Mouse (Mus musculus): Measurements from ENCODE around the gene P2ry14. TPM values are rescaled to one million over a fixed set of nuclear protein-coding genes. Genes with fewer than 3 reads are reported as not detected.
"Not testable (repeated sequence)": the region's sequence is repeated elsewhere in the genome, so short reads cannot be mapped to it uniquely, and the experiment has no call there.

Gene P2ry14
- polyA plus RNA-seq, 1 experiment from 2014 or later: 5.9 TPM

DNA sequence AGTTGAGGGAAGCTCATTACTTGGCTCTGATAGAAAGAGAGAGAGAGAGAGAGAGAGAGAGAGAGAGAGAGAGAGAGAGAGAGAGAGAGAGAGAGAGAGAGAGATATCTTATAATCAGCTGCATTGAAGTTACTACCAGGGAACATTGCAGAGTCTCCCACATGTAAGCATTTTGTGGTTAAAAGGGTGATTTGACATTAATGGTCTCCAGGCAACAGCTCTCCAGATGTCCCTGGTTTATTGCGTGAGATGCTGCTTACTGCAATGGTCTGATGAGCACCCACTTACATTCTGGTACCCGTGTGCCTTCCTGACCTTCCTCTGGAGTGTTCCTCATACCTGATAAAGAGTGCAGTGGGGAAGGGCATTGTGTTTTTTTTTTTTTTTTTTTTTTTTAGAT is 1.5 kb upstream of the P2ry14 start:
- ATAC-seq: no peak
- H3K4me1 ChIP-seq (ENCODE audit: control insufficient read depth, insufficient read depth, low read depth, low read length): no peaks in the 10 kb centered on the region
- H3K9me3 ChIP-seq (ENCODE audit: control insufficient read depth, low read length): no peaks in the 10 kb centered on the region
- no peak overlapping the region for H3K9ac ChIP-seq (ENCODE audit: low read depth, low read length)
- no peak overlapping the region for H3K4me2 ChIP-seq (ENCODE audit: low read length)
- WGBS: 73% methylated on average over 2 of the region's 2 CpGs
- H3K4me3 ChIP-seq (ENCODE audit: low read length): no peak overlapping the region
- H3K36me3 ChIP-seq (ENCODE audit: control insufficient read depth, insufficient read depth, low read length): no peaks in the 10 kb centered on the region
- H3K27ac ChIP-seq (ENCODE audit: low read depth, low read length): no peak overlapping the region
- H3K27me3 ChIP-seq (replicated peaks; ENCODE audit: control insufficient read depth, insufficient read depth, low read length): no peaks in the 10 kb centered on the region

DNA sequence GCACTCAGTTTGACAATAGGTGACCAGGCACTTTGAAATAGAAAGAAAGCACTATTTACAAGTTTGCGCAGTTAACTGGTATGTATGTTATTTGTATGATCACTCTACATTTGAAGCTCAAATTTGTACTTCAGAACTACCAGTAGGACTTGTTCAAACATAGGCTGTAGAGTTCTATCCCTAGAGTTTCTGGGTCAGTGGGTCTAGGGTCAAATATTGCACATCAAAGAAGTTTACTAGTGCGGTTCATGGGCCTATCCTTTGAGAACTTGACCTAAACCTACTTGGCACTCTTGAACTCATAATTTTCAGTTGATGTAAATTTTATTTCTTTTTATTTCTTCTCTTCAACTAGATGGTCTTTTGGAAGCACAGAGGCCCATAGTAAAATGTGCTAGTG is 2.8 kb downstream of the P2ry14 start:
- no peak overlapping the region for H3K9ac ChIP-seq (ENCODE audit: low read depth, low read length)
- H3K4me2 ChIP-seq (ENCODE audit: low read length): no peak overlapping the region
- H3K9me3 ChIP-seq (ENCODE audit: control insufficient read depth, low read length): no peaks in the 10 kb centered on the region
- H3K27me3 ChIP-seq (replicated peaks; ENCODE audit: control insufficient read depth, insufficient read depth, low read length): no peaks in the 10 kb centered on the region
- H3K27ac ChIP-seq (ENCODE audit: low read depth, low read length): no peak overlapping the region
- 99% methylated on average over 2 of the region's 2 CpGs for WGBS
- no peak for ATAC-seq
- no peaks in the 10 kb centered on the region for H3K4me1 ChIP-seq (ENCODE audit: control insufficient read depth, insufficient read depth, low read depth, low read length)
- no peak overlapping the region for H3K4me3 ChIP-seq (ENCODE audit: low read length)
- no peaks in the 10 kb centered on the region for H3K36me3 ChIP-seq (ENCODE audit: control insufficient read depth, insufficient read depth, low read length)

GRCm38 (mm10) chr3:59149646-59150045 is 3.8 kb downstream of the P2ry14 start:
- H3K4me1 ChIP-seq (ENCODE audit: control insufficient read depth, insufficient read depth, low read depth, low read length): no peaks in the 10 kb centered on the region
- no peaks in the 10 kb centered on the region for H3K9me3 ChIP-seq (ENCODE audit: control insufficient read depth, low read length)
- ATAC-seq: no peak
- no peak overlapping the region for H3K9ac ChIP-seq (ENCODE audit: low read depth, low read length)
- H3K4me3 ChIP-seq (ENCODE audit: low read length): no peak overlapping the region
- H3K27me3 ChIP-seq (replicated peaks; ENCODE audit: control insufficient read depth, insufficient read depth, low read length): no peaks in the 10 kb centered on the region
- no peaks in the 10 kb centered on the region for H3K36me3 ChIP-seq (ENCODE audit: control insufficient read depth, insufficient read depth, low read length)
- no peak overlapping the region for H3K27ac ChIP-seq (ENCODE audit: low read depth, low read length)
- H3K4me2 ChIP-seq (ENCODE audit: low read length): no peak overlapping the region

- Histone ChIP-seq H3K9me3 (ENCODE audit: control insufficient read depth, low read length) (no peaks in the 10 kb centered on the region), H3K4me3 (ENCODE audit: low read length) (no peak overlapping the region), H3K27me3 (replicated peaks; ENCODE audit: control insufficient read depth, insufficient read depth, low read length) (no peaks in the 10 kb centered on the region), H3K9ac (ENCODE audit: low read depth, low read length) (no peak overlapping the region), H3K27ac (ENCODE audit: low read depth, low read length) (no peak overlapping the region), H3K4me2 (ENCODE audit: low read length) (no peak overlapping the region), H3K36me3 (ENCODE audit: control insufficient read depth, insufficient read depth, low read length) (no peaks in the 10 kb centered on the region), H3K4me1 (ENCODE audit: control insufficient read depth, insufficient read depth, low read depth, low read length) (no peaks in the 10 kb centered on the region)
- no peak for ATAC-seq
- WGBS: 84% methylated on average over 5 of the region's 5 CpGs
Observed at GRCm38 (mm10) chr3:59145194-59145593, 8.2 kb downstream of the P2ry14 start.

DNA sequence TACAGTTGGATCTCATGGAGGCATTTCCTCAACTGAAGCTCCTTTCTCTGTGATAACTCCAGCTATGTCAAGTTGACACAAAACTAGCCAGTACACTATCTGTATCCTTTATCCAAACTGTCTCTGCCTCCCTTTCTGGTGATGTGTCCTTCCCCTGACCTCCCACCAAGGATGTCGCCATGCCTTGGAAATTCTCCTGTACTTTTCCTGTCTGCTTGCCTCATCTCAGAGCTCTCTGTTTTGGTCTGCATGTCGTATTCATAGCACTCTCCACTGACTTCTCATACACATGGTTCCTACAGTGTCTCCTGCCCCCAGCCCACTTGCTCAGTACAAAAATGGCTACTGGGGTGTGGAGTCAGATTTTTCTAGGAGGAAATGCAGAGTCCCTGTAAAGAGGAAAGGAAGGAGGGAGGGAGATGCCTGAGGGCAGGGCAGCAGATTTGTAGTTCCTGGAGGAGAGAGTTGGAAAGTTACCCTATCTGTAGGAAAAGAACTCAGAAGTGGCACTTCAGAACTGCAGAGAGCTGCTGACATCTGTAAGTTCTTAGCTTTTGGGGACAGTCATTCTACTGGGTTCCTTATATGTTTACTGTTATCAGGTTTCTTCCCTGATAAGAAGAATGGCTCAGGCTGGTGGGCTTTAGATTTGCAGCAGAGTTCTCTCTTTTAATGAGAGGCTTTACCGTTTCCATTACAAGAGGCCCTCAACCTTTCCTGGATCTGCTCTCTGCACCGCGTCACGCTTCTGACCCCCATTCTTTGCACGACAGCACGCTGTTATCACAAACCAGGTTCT is 11.7 kb downstream of the P2ry14 start:
- H3K9me3 ChIP-seq (ENCODE audit: control insufficient read depth, low read length): no peaks in the 10 kb centered on the region
- H3K4me1 ChIP-seq (ENCODE audit: control insufficient read depth, insufficient read depth, low read depth, low read length): no peaks in the 10 kb centered on the region
- H3K36me3 ChIP-seq (ENCODE audit: control insufficient read depth, insufficient read depth, low read length): no peaks in the 10 kb centered on the region
- no peak overlapping the region for H3K27ac ChIP-seq (ENCODE audit: low read depth, low read length)
- no peak overlapping the region for H3K4me3 ChIP-seq (ENCODE audit: low read length)
- ATAC-seq: no peak
- no peaks in the 10 kb centered on the region for H3K27me3 ChIP-seq (replicated peaks; ENCODE audit: control insufficient read depth, insufficient read depth, low read length)
- H3K4me2 ChIP-seq (ENCODE audit: low read length): no peak overlapping the region
- 86% methylated on average over 8 of the region's 8 CpGs for WGBS
- H3K9ac ChIP-seq (ENCODE audit: low read depth, low read length): no peak overlapping the region

DNA sequence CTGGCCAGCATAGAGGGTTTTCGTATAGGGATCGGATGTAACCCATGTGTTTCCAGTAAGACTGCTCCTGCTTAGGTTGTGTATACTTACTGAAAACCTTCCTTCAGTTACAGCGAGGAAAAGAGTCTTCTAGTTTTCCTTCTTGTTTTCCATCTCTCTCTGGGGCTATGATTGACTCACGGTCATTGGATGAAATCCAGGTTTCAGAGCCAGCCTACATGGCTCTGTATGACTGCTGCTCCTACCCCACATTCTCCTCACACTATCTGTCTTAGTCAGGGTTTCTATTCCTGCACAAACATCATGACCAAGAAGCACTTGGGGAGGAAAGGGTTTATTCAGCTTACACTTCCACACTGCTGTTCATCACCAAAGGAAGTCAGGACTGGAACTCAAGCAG is 12.5 kb downstream of the P2ry14 start:
- ATAC-seq; H3K9ac ChIP-seq (ENCODE audit: low read depth, low read length); H3K27me3 ChIP-seq (replicated peaks; ENCODE audit: control insufficient read depth, insufficient read depth, low read length); H3K27ac ChIP-seq (ENCODE audit: low read depth, low read length); H3K4me1 ChIP-seq (ENCODE audit: control insufficient read depth, insufficient read depth, low read depth, low read length); H3K9me3 ChIP-seq (ENCODE audit: control insufficient read depth, low read length); H3K36me3 ChIP-seq (ENCODE audit: control insufficient read depth, insufficient read depth, low read length); H3K4me3 ChIP-seq (ENCODE audit: low read length); H3K4me2 ChIP-seq (ENCODE audit: low read length): not testable (repeated sequence)
- WGBS: 91% methylated on average over 4 of the region's 4 CpGs

DNA sequence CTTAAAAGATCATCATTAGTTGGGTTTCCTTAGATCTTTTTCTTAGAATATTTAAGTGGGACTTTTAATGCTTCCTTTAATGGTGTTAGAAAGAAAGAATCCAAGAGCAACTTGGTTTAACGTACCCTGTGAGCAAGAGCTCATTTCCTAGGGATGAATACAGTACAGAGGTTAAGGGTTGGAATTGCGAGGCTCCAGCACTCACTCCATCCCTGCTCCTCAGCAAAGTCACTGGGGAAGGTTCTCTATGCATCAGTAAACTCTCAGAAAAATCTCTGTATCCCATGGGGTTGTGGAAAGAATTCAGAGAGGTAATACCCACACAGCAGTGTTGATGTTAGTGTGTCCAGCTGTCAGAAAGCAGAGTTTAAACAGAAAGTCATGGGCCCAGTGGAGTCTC is 13.3 kb downstream of the P2ry14 start:
- Histone ChIP-seq H3K27ac (ENCODE audit: low read depth, low read length) (no peak overlapping the region), H3K4me3 (ENCODE audit: low read length) (no peak overlapping the region), H3K27me3 (replicated peaks; ENCODE audit: control insufficient read depth, insufficient read depth, low read length) (no peaks in the 10 kb centered on the region), H3K9ac (ENCODE audit: low read depth, low read length) (no peak overlapping the region), H3K9me3 (ENCODE audit: control insufficient read depth, low read length) (no peaks in the 10 kb centered on the region), H3K36me3 (ENCODE audit: control insufficient read depth, insufficient read depth, low read length) (no peaks in the 10 kb centered on the region), H3K4me1 (ENCODE audit: control insufficient read depth, insufficient read depth, low read depth, low read length) (no peaks in the 10 kb centered on the region), H3K4me2 (ENCODE audit: low read length) (no peak overlapping the region)
- 78% methylated on average over 2 of the region's 2 CpGs for WGBS
- ATAC-seq: no peak

- no peak for ATAC-seq
- H3K36me3 ChIP-seq (ENCODE audit: control insufficient read depth, insufficient read depth, low read length): no peaks in the 10 kb centered on the region
Observed at GRCm38 (mm10) chr3:59139651-59140051, 13.8 kb downstream of the P2ry14 start.

GRCm38 (mm10) chr3:59138946-59139468 is 14.4 kb downstream of the P2ry14 start:
- Histone ChIP-seq H3K9me3 (ENCODE audit: control insufficient read depth, low read length) (no peaks in the 10 kb centered on the region), H3K9ac (ENCODE audit: low read depth, low read length) (no peak overlapping the region), H3K36me3 (ENCODE audit: control insufficient read depth, insufficient read depth, low read length) (no peaks in the 10 kb centered on the region), H3K4me2 (ENCODE audit: low read length) (no peak overlapping the region), H3K4me3 (ENCODE audit: low read length) (no peak overlapping the region), H3K27ac (ENCODE audit: low read depth, low read length) (no peak overlapping the region), H3K4me1 (ENCODE audit: control insufficient read depth, insufficient read depth, low read depth, low read length) (no peaks in the 10 kb centered on the region), H3K27me3 (replicated peaks; ENCODE audit: control insufficient read depth, insufficient read depth, low read length) (no peaks in the 10 kb centered on the region)
- WGBS: 64% methylated on average over 12 of the region's 12 CpGs
- no peak for ATAC-seq

More at GRCm38 (mm10) chr3:59139651-59140051, 13.8 kb downstream of the P2ry14 start:
- H3K4me2 ChIP-seq (ENCODE audit: low read length): no peak overlapping the region
- H3K27ac ChIP-seq (ENCODE audit: low read depth, low read length): no peak overlapping the region
- H3K27me3 ChIP-seq (replicated peaks; ENCODE audit: control insufficient read depth, insufficient read depth, low read length): no peaks in the 10 kb centered on the region
- H3K4me1 ChIP-seq (ENCODE audit: control insufficient read depth, insufficient read depth, low read depth, low read length): no peaks in the 10 kb centered on the region
- no peak overlapping the region for H3K9ac ChIP-seq (ENCODE audit: low read depth, low read length)
- H3K9me3 ChIP-seq (ENCODE audit: control insufficient read depth, low read length): no peaks in the 10 kb centered on the region
- H3K4me3 ChIP-seq (ENCODE audit: low read length): no peak overlapping the region
